Mouse (Mus musculus): Measurements from ENCODE around the gene Picalm. TPM values are rescaled to one million over a fixed set of nuclear protein-coding genes. Genes with fewer than 3 reads are reported as not detected.

Picalm gene
- polyA plus RNA-seq, 1 experiment from 2014 or later = 30.6 TPM

DNA sequence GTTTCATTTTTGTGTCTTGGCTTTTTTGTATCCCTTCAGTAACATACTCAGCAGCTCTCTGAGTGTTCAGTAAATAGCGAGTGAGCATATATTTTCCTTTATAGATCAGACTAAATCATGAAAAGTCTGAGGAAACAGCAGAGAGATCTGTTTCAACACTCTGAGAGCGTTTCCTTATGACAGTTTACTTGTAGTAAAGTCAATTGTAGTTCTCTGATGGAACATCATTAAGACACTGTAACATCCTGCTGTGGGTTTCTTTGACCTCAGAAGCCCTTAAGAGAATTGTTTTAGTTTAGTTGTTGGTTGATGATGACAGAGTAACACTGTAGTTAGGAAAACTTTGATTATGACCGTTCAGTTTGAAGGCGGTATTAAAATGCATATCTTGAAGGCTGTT, 8.3 kb downstream of the Picalm start:
- Histone ChIP-seq H3K4me2 (ENCODE audit: low read depth, low read length) (peak overlapping the region; percentile 51), H3K4me3 (ENCODE audit: low read depth, low read length) (no peak overlapping the region), H3K36me3 (replicated peaks; ENCODE audit: insufficient read depth, low read length) (peaks cover 8% of the 10 kb centered on the region), H3K4me1 (ENCODE audit: insufficient read depth) (peaks cover 54% of the 10 kb centered on the region), H3K27me3 (ENCODE audit: insufficient read depth, low read length) (no peaks in the 10 kb centered on the region), H3K9ac (replicated peaks) (no peak overlapping the region), H3K27ac (ENCODE audit: low read depth) (peak overlapping the region; percentile 41), H3K9me3 (ENCODE audit: low read length) (no peaks in the 10 kb centered on the region)
- WGBS (ENCODE audit: insufficient replicate concordance) = 61% methylated on average over 4 of the region's 4 CpGs
- TF ChIP-seq EP300 (IDR thresholded peaks at IDR 0.05; ENCODE audit: low read depth) (no peak), CTCF (IDR thresholded peaks at IDR 0.05; ENCODE audit: low read depth) (no peak)
- ATAC-seq (no peak), DNase-seq (no peak)

DNA sequence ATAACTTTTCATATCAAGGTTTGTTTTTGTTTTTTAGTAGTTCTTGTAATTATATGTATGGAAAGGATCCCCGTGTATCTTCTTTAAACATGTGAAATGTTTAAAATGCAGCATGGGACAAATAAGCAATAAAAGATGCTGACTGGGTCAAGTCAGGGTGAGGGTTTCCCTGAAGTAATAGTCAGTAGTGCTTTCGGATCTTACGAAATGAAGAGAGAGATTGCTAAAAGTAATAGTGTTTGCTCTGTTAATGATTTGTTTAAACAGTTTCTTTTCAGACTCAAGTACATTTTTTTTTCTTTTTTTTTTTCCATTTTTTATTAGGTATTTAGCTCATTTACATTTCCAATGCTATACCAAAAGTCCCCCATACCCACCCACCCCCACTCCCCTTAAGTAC, 10.3 kb downstream of the Picalm start:
- H3K9ac ChIP-seq (replicated peaks) = no peak overlapping the region
- peaks cover 61% of the 10 kb centered on the region for H3K4me1 ChIP-seq (ENCODE audit: insufficient read depth)
- ATAC-seq (no peak), DNase-seq (no peak)
- peak overlapping the region; percentile 6 for H3K4me2 ChIP-seq (ENCODE audit: low read depth, low read length)
- 55% methylated on average over 3 of the region's 3 CpGs for WGBS (ENCODE audit: insufficient replicate concordance)
- TF ChIP-seq EP300 (IDR thresholded peaks at IDR 0.05; ENCODE audit: low read depth) (no peak), CTCF (IDR thresholded peaks at IDR 0.05; ENCODE audit: low read depth) (no peak)
- no peak overlapping the region for H3K27ac ChIP-seq (ENCODE audit: low read depth)
- no peak overlapping the region for H3K4me3 ChIP-seq (ENCODE audit: low read depth, low read length)
- no peaks in the 10 kb centered on the region for H3K27me3 ChIP-seq (ENCODE audit: insufficient read depth, low read length)
- H3K36me3 ChIP-seq (replicated peaks; ENCODE audit: insufficient read depth, low read length) = peaks cover 6% of the 10 kb centered on the region
- no peaks in the 10 kb centered on the region for H3K9me3 ChIP-seq (ENCODE audit: low read length)

DNA sequence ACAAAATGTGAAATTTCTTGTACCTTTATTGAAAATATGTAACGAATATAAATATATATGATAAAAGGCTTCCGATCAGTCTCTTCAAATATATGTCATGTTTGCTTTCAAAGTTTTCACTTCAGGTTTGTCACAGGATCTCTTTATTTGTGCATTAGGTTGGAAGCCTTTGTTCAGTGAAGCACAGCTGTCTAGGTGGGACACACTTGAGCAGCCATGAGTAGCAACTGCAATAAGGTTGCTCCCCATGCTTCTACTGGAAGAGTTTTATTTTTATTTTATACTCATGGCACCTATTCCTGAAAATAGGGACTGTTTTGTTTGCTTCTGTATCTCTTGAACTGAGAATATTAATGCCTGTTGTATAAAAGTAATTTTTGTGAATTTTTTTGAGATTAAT, 14.3 kb downstream of the Picalm start:
- peak overlapping the region; percentile 67; the same call in 1 of the 2 replicates for H3K27ac ChIP-seq (ENCODE audit: low read depth)
- TF ChIP-seq EP300 (IDR thresholded peaks at IDR 0.05; ENCODE audit: low read depth) (no peak), CTCF (IDR thresholded peaks at IDR 0.05; ENCODE audit: low read depth) (no peak)
- H3K27me3 ChIP-seq (ENCODE audit: insufficient read depth, low read length) = no peaks in the 10 kb centered on the region
- ATAC-seq (no peak), DNase-seq (no peak)
- WGBS (ENCODE audit: insufficient replicate concordance) = 52% methylated on average over 2 of the region's 2 CpGs
- 0 out of 2 replicates have a peak overlapping the region, but pooled peaks have one; percentile 49 for H3K9ac ChIP-seq (replicated peaks)
- peak overlapping the region; percentile 63 for H3K4me2 ChIP-seq (ENCODE audit: low read depth, low read length)
- no peaks in the 10 kb centered on the region for H3K9me3 ChIP-seq (ENCODE audit: low read length)
- peak overlapping the region; percentile 11; the same call in 1 of the 2 replicates for H3K4me3 ChIP-seq (ENCODE audit: low read depth, low read length)
- peaks cover 61% of the 10 kb centered on the region for H3K4me1 ChIP-seq (ENCODE audit: insufficient read depth)
- H3K36me3 ChIP-seq (replicated peaks; ENCODE audit: insufficient read depth, low read length) = no peaks in the 10 kb centered on the region

DNA sequence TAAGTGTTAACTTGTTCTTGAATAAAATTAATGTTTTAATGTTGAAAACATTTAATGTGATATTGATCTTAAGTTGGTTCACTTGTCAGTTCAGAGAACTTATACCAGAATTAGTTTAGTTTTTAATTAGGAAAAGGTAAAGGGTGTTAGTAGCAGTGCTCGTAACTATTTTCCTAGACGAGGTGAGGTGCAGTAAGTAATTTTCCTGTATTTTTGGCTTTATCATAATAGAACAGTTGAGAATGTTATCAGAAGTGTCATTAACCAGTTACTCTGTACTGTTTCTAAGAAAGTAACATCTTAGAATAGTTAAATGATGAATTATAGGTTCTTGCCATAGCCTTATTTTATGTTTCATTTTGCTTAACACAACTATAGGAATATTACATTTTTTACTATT, 15.0 kb downstream of the Picalm start:
- Histone ChIP-seq H3K4me2 (ENCODE audit: low read depth, low read length) (peak overlapping the region; percentile 63), H3K9me3 (ENCODE audit: low read length) (no peaks in the 10 kb centered on the region)

DNA sequence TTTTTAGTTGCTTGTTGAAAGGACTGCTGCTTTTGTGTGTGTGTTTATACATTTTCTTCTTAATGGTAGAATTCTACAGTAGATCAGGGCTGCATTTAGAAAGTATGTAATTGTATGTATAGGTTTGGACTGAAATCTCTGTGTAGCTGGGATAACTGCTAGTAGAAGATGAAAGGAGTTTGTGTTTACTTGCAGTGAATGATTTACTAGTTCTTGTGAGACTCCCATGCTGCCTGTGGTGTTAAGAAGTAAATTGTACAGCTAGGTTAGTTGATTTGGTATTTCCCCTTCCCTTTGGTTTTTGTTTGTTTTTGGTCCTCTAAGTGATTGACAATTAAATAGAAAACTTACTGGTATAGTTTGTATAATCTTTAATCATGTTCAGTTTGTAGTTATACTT, 15.4 kb downstream of the Picalm start:
- peak overlapping the region; percentile 24; the same call in 1 of the 2 replicates for H3K4me3 ChIP-seq (ENCODE audit: low read depth, low read length)
- no peak for ATAC-seq
- H3K36me3 ChIP-seq (replicated peaks; ENCODE audit: insufficient read depth, low read length) = no peaks in the 10 kb centered on the region
- H3K27me3 ChIP-seq (ENCODE audit: insufficient read depth, low read length) = no peaks in the 10 kb centered on the region
- no peak for TF ChIP-seq CTCF (IDR thresholded peaks at IDR 0.05; ENCODE audit: low read depth)
- TF ChIP-seq EP300 (IDR thresholded peaks at IDR 0.05; ENCODE audit: low read depth) = no peak
- DNase-seq = no peak
- H3K4me1 ChIP-seq (ENCODE audit: insufficient read depth) = peaks cover 55% of the 10 kb centered on the region
- H3K9me3 ChIP-seq (ENCODE audit: low read length) = no peaks in the 10 kb centered on the region
- H3K4me2 ChIP-seq (ENCODE audit: low read depth, low read length) = peak overlapping the region; percentile 63
- H3K9ac ChIP-seq (replicated peaks) = peak overlapping the region; percentile 52
- H3K27ac ChIP-seq (ENCODE audit: low read depth) = peak overlapping the region; percentile 92

More for the DNA sequence above, 15.0 kb downstream of the Picalm start:
- 38% methylated on average over 2 of the region's 2 CpGs for WGBS (ENCODE audit: insufficient replicate concordance)
- Histone ChIP-seq H3K9ac (replicated peaks) (peak overlapping the region; percentile 53; the same call in 1 of the 2 replicates), H3K4me3 (ENCODE audit: low read depth, low read length) (peak overlapping the region; percentile 11; the same call in 1 of the 2 replicates), H3K36me3 (replicated peaks; ENCODE audit: insufficient read depth, low read length) (no peaks in the 10 kb centered on the region), H3K27ac (ENCODE audit: low read depth) (peak overlapping the region; percentile 92), H3K27me3 (ENCODE audit: insufficient read depth, low read length) (no peaks in the 10 kb centered on the region), H3K4me1 (ENCODE audit: insufficient read depth) (peaks cover 57% of the 10 kb centered on the region)
- DNase-seq (no peak), ATAC-seq (no peak)
- TF ChIP-seq EP300 (IDR thresholded peaks at IDR 0.05; ENCODE audit: low read depth) (peak; percentile 20; the same call in 1 of the 2 replicates), CTCF (IDR thresholded peaks at IDR 0.05; ENCODE audit: low read depth) (no peak)

DNA sequence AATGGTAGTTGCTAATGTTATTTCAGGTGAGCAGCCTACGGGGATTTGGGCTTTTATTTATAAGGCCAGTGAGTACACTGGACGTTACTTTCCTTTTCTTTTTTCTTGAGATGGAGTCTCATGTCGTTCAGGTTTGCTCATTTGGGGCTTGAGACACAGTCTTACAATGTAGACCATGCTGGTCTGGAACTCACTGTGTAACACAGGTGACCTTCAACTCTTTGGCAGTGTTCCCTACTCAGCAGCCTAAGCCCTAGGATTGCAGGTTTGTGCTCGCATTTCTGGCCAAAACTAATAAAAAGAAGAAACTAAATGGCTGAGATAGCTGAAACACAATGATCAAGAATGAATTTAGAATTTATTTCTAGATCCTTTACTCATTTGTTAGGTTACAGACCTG, 15.9 kb downstream of the Picalm start:
- Histone ChIP-seq H3K27me3 (ENCODE audit: insufficient read depth, low read length) (no peaks in the 10 kb centered on the region), H3K36me3 (replicated peaks; ENCODE audit: insufficient read depth, low read length) (peaks cover 2% of the 10 kb centered on the region), H3K9me3 (ENCODE audit: low read length) (no peaks in the 10 kb centered on the region), H3K4me2 (ENCODE audit: low read depth, low read length) (peak overlapping the region; percentile 63), H3K4me3 (ENCODE audit: low read depth, low read length) (peak overlapping the region; percentile 24), H3K9ac (replicated peaks) (peak overlapping the region; percentile 52), H3K4me1 (ENCODE audit: insufficient read depth) (peaks cover 55% of the 10 kb centered on the region), H3K27ac (ENCODE audit: low read depth) (peak overlapping the region; percentile 92)
- ATAC-seq (peak; percentile 73), DNase-seq (no peak)
- WGBS (ENCODE audit: insufficient replicate concordance) = 31% methylated on average over 4 of the region's 4 CpGs
- no peak for TF ChIP-seq CTCF (IDR thresholded peaks at IDR 0.05; ENCODE audit: low read depth)
- no peak for TF ChIP-seq EP300 (IDR thresholded peaks at IDR 0.05; ENCODE audit: low read depth)
